Mouse (Mus musculus): Measurements from ENCODE around the gene H2-Ob. TPM values are rescaled to one million over a fixed set of nuclear protein-coding genes. Genes with fewer than 3 reads are reported as not detected.
A peak's percentile ranks its signal among the peaks of the same experiment; 100 is the strongest.

The H2-Ob gene
- polyA plus RNA-seq, 1 experiment from 2014 or later: not detected

- H3K9ac ChIP-seq (replicated peaks; ENCODE audit: low read length): no peak overlapping the region; the same call in 1 of the 2 replicates
- 7% methylated on average over 11 of the region's 11 CpGs for WGBS
- no peak for DNase-seq
These were observed 40.2 kb upstream of the H2-Ob start for GRCm38 (mm10) chr17:34198521-34198912.

GRCm38 (mm10) chr17:34199050-34199619 lies 39.6 kb upstream of the H2-Ob start:
- Histone ChIP-seq H3K9me3 (ENCODE audit: control insufficient read depth, low read length) (no peaks in the 10 kb centered on the region), H3K9ac (replicated peaks; ENCODE audit: low read length) (no peak overlapping the region), H3K27ac (replicated peaks; ENCODE audit: low read depth, low read length) (no peak overlapping the region), H3K4me3 (replicated peaks; ENCODE audit: low read depth, low read length) (no peak overlapping the region), H3K4me1 (ENCODE audit: control insufficient read depth, insufficient read depth, low read length) (peaks cover 4% of the 10 kb centered on the region; the same call in 1 of the 2 replicates), H3K4me2 (ENCODE audit: low read length) (no peak overlapping the region), H3K36me3 (ENCODE audit: control insufficient read depth, insufficient read depth, low read length) (no peaks in the 10 kb centered on the region), H3K27me3 (ENCODE audit: control insufficient read depth, insufficient read depth, low read length) (peaks cover 53% of the 10 kb centered on the region)
- WGBS: 58% methylated on average over 12 of the region's 12 CpGs
- ATAC-seq (ENCODE audit: low FRiP score, low TSS enrichment) (no peak), DNase-seq (no peak)

More at GRCm38 (mm10) chr17:34198521-34198912, 40.2 kb upstream of the H2-Ob start:
- H3K4me1 ChIP-seq (ENCODE audit: control insufficient read depth, insufficient read depth, low read length): peaks cover 4% of the 10 kb centered on the region; the same call in 1 of the 2 replicates
- no peaks in the 10 kb centered on the region for H3K9me3 ChIP-seq (ENCODE audit: control insufficient read depth, low read length)
- H3K27ac ChIP-seq (replicated peaks; ENCODE audit: low read depth, low read length): no peak overlapping the region
- peaks cover 53% of the 10 kb centered on the region for H3K27me3 ChIP-seq (ENCODE audit: control insufficient read depth, insufficient read depth, low read length)
- H3K4me3 ChIP-seq (replicated peaks; ENCODE audit: low read depth, low read length): peak overlapping the region; percentile 35
- ATAC-seq (ENCODE audit: low FRiP score, low TSS enrichment): no peak
- no peaks in the 10 kb centered on the region for H3K36me3 ChIP-seq (ENCODE audit: control insufficient read depth, insufficient read depth, low read length)
- peak overlapping the region; percentile 73 for H3K4me2 ChIP-seq (ENCODE audit: low read length)

- Histone ChIP-seq H3K27me3 (ENCODE audit: control insufficient read depth, insufficient read depth, low read length) (peaks cover 50% of the 10 kb centered on the region), H3K9ac (replicated peaks; ENCODE audit: low read length) (no peak overlapping the region), H3K9me3 (ENCODE audit: control insufficient read depth, low read length) (no peaks in the 10 kb centered on the region), H3K4me2 (ENCODE audit: low read length) (no peak overlapping the region), H3K4me3 (replicated peaks; ENCODE audit: low read depth, low read length) (no peak overlapping the region), H3K27ac (replicated peaks; ENCODE audit: low read depth, low read length) (no peak overlapping the region), H3K4me1 (ENCODE audit: control insufficient read depth, insufficient read depth, low read length) (peaks cover 4% of the 10 kb centered on the region), H3K36me3 (ENCODE audit: control insufficient read depth, insufficient read depth, low read length) (no peaks in the 10 kb centered on the region)
- ATAC-seq (ENCODE audit: low FRiP score, low TSS enrichment) (no peak), DNase-seq (no peak)
- WGBS: 81% methylated on average over 10 of the region's 10 CpGs
These were observed 38.7 kb upstream of the H2-Ob start for GRCm38 (mm10) chr17:34200047-34200446.

GRCm38 (mm10) chr17:34200772-34201505 lies 37.8 kb upstream of the H2-Ob start:
- peaks cover 4% of the 10 kb centered on the region for H3K4me1 ChIP-seq (ENCODE audit: control insufficient read depth, insufficient read depth, low read length)
- DNase-seq: no peak
- H3K9me3 ChIP-seq (ENCODE audit: control insufficient read depth, low read length): no peaks in the 10 kb centered on the region
- ATAC-seq (ENCODE audit: low FRiP score, low TSS enrichment): no peak
- H3K4me3 ChIP-seq (replicated peaks; ENCODE audit: low read depth, low read length): no peak overlapping the region
- peaks cover 51% of the 10 kb centered on the region for H3K27me3 ChIP-seq (ENCODE audit: control insufficient read depth, insufficient read depth, low read length)
- H3K9ac ChIP-seq (replicated peaks; ENCODE audit: low read length): no peak overlapping the region
- H3K27ac ChIP-seq (replicated peaks; ENCODE audit: low read depth, low read length): no peak overlapping the region
- WGBS: 85% methylated on average over 16 of the region's 16 CpGs
- H3K36me3 ChIP-seq (ENCODE audit: control insufficient read depth, insufficient read depth, low read length): no peaks in the 10 kb centered on the region
- no peak overlapping the region for H3K4me2 ChIP-seq (ENCODE audit: low read length)

- no peak for ATAC-seq (ENCODE audit: low FRiP score, low TSS enrichment)
- H3K9me3 ChIP-seq (ENCODE audit: control insufficient read depth, low read length): no peaks in the 10 kb centered on the region
- H3K36me3 ChIP-seq (ENCODE audit: control insufficient read depth, insufficient read depth, low read length): no peaks in the 10 kb centered on the region
- DNase-seq: no peak
- H3K4me2 ChIP-seq (ENCODE audit: low read length): no peak overlapping the region
- no peak overlapping the region for H3K9ac ChIP-seq (replicated peaks; ENCODE audit: low read length)
- no peak overlapping the region for H3K27ac ChIP-seq (replicated peaks; ENCODE audit: low read depth, low read length)
- H3K4me3 ChIP-seq (replicated peaks; ENCODE audit: low read depth, low read length): no peak overlapping the region
- H3K27me3 ChIP-seq (ENCODE audit: control insufficient read depth, insufficient read depth, low read length): peaks cover 50% of the 10 kb centered on the region
- H3K4me1 ChIP-seq (ENCODE audit: control insufficient read depth, insufficient read depth, low read length): peaks cover 4% of the 10 kb centered on the region
- 73% methylated on average over 7 of the region's 7 CpGs for WGBS
These were observed 37.1 kb upstream of the H2-Ob start for GRCm38 (mm10) chr17:34201506-34202055.

- Histone ChIP-seq H3K27ac (replicated peaks; ENCODE audit: low read depth, low read length) (no peak overlapping the region), H3K27me3 (ENCODE audit: control insufficient read depth, insufficient read depth, low read length) (peaks cover 39% of the 10 kb centered on the region), H3K9ac (replicated peaks; ENCODE audit: low read length) (no peak overlapping the region), H3K4me3 (replicated peaks; ENCODE audit: low read depth, low read length) (no peak overlapping the region), H3K4me1 (ENCODE audit: control insufficient read depth, insufficient read depth, low read length) (no peaks in the 10 kb centered on the region; the same call in none of the 2 replicates), H3K9me3 (ENCODE audit: control insufficient read depth, low read length) (no peaks in the 10 kb centered on the region), H3K4me2 (ENCODE audit: low read length) (no peak overlapping the region), H3K36me3 (ENCODE audit: control insufficient read depth, insufficient read depth, low read length) (no peaks in the 10 kb centered on the region)
- ATAC-seq (ENCODE audit: low FRiP score, low TSS enrichment): peak; percentile 43; the same call in 1 of the 2 replicates
- 80% methylated on average over 4 of the region's 4 CpGs for WGBS
- DNase-seq: no peak
These were observed 35.8 kb upstream of the H2-Ob start for GRCm38 (mm10) chr17:34202760-34203442.

GRCm38 (mm10) chr17:34203444-34203843 lies 35.3 kb upstream of the H2-Ob start, which contains the start of gene Tap2:
Tap2 (plus strand) TSS chr17:34203527.
- Histone ChIP-seq H3K9ac (replicated peaks; ENCODE audit: low read length) (peak within 1 kb of the TSS; percentile 55; the same call in 1 of the 2 replicates), H3K4me1 (ENCODE audit: control insufficient read depth, insufficient read depth, low read length) (no peaks in the 10 kb centered on the region; the same call in 1 of the 2 replicates), H3K9me3 (ENCODE audit: control insufficient read depth, low read length) (no peaks in the 10 kb centered on the region), H3K27ac (replicated peaks; ENCODE audit: low read depth, low read length) (no peak within 1 kb of the TSS), H3K4me2 (ENCODE audit: low read length) (peak within 1 kb of the TSS; percentile 81), H3K27me3 (ENCODE audit: control insufficient read depth, insufficient read depth, low read length) (peaks cover 34% of the 10 kb centered on the region), H3K36me3 (ENCODE audit: control insufficient read depth, insufficient read depth, low read length) (no peaks in the 10 kb centered on the region), H3K4me3 (replicated peaks; ENCODE audit: low read depth, low read length) (peak within 1 kb of the TSS; percentile 50)
- DNase-seq (no peak), ATAC-seq (ENCODE audit: low FRiP score, low TSS enrichment) (no peak)
- 66% methylated on average over 5 of the region's 5 CpGs for WGBS

GRCm38 (mm10) chr17:34204303-34205010 lies 34.2 kb upstream of the H2-Ob start:
- no peak overlapping the region for H3K27ac ChIP-seq (replicated peaks; ENCODE audit: low read depth, low read length)
- no peaks in the 10 kb centered on the region for H3K9me3 ChIP-seq (ENCODE audit: control insufficient read depth, low read length)
- no peaks in the 10 kb centered on the region; the same call in 1 of the 2 replicates for H3K4me1 ChIP-seq (ENCODE audit: control insufficient read depth, insufficient read depth, low read length)
- H3K27me3 ChIP-seq (ENCODE audit: control insufficient read depth, insufficient read depth, low read length): peaks cover 24% of the 10 kb centered on the region
- ATAC-seq (ENCODE audit: low FRiP score, low TSS enrichment) (peak; percentile 31; the same call in 1 of the 2 replicates), DNase-seq (peak; percentile 88)
- H3K4me3 ChIP-seq (replicated peaks; ENCODE audit: low read depth, low read length): peak overlapping the region; percentile 50
- 1% methylated on average over 44 of the region's 44 CpGs for WGBS
- peak overlapping the region; percentile 81 for H3K4me2 ChIP-seq (ENCODE audit: low read length)
- H3K36me3 ChIP-seq (ENCODE audit: control insufficient read depth, insufficient read depth, low read length): no peaks in the 10 kb centered on the region
- H3K9ac ChIP-seq (replicated peaks; ENCODE audit: low read length): peak overlapping the region; percentile 55; the same call in 1 of the 2 replicates
